Mouse (Mus musculus): ENCODE data around the gene Ltbp3.
A peak's percentile ranks its signal among the peaks of the same experiment; 100 is the strongest.
"Not testable (repeated sequence)": the region's sequence is repeated elsewhere in the genome, so short reads cannot be mapped to it uniquely, and the experiment has no call there.

Gene Ltbp3

DNA sequence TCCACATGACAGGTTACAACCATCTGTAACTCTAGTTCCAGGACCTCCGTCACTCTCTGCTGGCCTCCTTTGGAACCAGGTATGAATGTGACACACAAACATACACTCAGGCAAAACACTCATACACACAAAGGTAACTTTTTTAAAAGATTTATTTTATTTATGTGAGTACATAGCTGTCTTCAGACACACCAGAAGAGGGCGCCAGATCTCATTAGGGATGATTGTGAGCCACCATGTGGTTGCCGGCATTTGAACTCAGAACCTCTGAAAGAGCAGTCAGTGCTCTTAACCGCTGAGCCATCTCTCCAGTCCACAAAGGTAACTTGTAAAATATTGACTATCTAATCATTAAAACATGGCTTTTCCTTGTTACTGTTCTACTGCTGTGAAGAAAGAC lies 50.6 kb downstream of the Ltbp3 start:
- DNase-seq (ENCODE audit: extremely low read depth, low read depth), result no peak

DNA sequence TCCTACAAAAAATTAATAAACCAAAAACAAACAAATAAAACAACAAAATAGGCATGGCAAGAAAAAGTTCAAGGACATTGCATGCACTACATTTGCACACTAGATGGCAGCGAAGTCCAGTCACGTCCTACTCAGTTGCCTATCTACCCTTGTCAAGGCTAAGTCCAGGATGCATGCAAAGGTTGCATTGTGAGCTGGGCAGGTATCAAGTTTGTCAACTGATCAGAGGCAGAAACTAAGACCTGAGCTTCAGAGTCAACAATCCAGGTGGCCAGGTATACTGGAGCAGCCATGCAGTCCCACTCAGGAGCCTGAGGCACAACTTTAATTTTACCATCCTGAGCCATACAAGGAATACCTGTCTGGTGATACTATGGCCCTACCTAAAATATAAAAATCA lies 52.4 kb downstream of the Ltbp3 start:
- peak; percentile 66 for DNase-seq (ENCODE audit: extremely low read depth, low read depth)

DNA sequence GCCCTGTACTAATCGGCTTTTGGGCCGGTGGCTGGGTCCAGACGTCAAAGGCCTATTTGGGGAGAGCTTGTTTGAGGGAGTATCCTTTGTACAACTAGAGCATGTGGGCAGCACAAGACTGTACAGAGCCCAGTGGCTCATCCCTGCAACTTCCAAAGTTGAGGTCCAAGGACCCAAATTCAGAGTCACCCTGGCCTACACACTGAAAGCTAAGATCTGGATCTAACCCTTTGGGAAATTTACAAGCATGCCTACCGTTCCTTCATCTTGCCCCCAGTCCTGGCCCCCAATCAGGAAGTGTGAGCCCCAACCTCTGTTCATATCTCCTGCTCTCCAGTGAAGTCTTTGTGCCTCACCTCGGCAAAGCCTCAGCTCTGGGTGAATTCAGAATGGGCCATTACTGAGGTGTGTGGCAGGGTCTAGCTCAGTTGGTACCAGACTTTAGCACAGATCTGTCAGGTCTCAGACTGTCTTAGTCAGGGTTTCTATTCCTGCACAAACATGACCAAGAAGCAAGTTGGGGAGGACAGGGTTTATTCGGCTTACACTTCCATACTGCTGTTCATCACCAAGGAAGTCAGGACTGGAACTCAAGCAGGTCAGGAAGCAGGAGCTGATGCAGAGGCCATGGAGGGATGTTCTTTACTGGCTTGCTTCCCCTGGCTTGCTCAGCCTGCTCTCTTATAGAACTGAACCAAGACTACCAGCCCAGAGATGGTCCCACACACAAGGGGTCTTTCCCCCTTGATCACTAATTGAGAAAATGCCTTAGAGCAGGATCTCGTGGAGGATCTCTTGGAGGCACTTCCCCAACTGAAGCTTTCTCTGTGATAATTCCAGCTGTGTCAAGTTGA lies 53.4 kb downstream of the Ltbp3 start:
- not testable (repeated sequence) for DNase-seq (ENCODE audit: extremely low read depth, low read depth)

DNA sequence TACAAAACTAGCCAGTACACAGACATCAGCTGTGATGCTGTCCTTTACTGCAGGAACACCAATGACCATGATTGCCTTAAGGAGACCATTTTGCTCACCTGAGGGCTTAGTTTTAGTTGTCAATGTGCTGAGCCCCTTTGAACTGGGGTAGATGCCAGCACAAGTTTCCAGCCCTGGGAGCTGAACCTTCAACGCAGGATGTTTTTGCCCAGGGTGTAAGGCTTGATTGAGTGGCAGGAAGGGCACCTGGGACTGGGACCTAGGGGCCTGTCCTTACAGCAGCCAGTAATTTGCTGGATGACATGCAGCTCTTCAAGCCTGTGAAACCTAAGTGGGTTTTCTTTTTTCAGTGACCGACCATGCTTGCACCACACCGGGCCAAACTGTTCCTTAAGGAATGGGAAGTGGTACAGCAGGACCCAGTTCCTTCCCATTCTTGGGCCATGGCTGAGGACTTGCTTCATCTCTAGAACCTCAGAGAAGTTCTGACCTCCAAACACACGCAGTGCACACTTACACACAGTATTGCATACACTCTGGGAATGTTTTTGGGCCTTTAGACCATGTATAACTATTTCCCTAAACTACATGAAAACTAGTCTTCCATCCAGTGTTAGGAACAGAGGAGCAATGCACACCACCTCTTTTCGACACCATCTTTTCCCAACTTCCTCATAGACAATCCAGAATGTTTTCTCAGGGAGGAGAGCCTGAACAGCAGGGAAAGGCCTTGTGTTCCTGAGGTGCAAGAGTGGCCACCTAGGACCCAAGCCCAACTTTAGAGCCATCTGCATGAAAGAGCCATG lies 54.3 kb downstream of the Ltbp3 start:
- peak; percentile 33 for DNase-seq (ENCODE audit: extremely low read depth, low read depth)

DNA sequence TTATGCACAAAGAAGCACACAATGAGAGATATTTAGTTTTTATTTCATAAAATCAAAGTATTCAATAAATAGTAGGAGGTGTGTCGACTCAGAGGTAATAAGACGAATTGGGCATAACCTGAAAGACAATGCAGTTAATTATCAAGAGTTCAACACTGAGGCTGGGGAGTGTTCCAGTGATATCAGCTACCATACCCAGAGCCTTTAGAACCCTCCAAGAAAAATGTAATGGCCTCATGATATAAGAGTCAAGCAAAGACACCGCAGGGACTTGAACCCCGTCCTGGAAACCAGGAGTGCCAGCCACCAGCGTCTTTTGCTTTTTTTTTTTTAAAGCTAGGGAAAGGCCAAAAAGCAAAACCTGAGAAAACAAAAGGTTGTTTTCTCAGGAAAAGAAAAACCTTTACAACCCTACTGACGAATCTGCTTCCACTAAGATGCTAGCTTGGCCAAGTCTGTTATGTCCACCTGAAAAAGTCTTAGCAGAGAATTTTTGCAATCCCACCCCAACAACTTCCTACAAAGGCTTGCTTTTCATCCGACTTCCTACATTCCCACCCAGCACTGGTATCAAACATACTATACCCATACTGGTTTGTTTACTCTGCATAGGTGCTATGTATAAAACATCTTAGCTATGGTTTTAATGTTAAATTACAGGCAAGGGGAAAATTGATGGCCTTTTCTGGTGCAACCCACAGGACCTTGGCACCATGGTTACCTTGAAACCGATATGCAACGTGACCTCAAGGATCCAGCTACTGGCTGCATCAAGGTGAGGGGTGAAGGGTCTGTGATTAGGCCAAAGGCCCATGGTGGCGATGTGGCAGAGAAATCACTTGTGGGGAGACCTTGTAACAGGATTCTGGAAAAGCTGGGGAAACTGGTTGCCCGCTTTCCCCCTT lies 55.2 kb downstream of the Ltbp3 start:
- no peak for DNase-seq (ENCODE audit: extremely low read depth, low read depth)

DNA sequence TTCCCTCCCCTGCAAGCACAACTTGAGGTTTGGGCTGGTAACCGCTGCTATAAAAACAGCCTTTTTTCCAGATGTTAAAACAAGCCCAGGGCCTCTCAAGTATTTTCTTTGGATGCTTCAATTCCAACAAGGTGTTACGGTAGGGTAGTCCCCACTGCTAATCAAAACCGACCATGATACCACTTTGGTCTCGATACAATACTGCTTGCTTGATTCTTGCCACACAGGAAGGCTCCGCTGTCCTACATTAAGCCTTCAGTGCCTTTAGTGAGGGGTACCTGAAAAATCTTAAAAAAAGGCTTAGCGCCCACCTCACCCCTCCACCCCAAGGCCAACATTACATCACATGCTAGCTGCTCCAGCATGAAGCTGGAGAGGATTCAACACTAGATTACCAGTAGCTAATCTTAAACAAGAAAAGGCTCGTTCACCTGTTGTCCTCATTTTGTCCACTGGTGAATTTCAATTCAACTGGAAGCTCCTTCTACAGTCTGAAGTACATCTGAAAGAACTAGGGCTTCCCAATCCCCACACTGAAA lies 55.9 kb downstream of the Ltbp3 start:
- DNase-seq (ENCODE audit: extremely low read depth, low read depth), result no peak

DNA sequence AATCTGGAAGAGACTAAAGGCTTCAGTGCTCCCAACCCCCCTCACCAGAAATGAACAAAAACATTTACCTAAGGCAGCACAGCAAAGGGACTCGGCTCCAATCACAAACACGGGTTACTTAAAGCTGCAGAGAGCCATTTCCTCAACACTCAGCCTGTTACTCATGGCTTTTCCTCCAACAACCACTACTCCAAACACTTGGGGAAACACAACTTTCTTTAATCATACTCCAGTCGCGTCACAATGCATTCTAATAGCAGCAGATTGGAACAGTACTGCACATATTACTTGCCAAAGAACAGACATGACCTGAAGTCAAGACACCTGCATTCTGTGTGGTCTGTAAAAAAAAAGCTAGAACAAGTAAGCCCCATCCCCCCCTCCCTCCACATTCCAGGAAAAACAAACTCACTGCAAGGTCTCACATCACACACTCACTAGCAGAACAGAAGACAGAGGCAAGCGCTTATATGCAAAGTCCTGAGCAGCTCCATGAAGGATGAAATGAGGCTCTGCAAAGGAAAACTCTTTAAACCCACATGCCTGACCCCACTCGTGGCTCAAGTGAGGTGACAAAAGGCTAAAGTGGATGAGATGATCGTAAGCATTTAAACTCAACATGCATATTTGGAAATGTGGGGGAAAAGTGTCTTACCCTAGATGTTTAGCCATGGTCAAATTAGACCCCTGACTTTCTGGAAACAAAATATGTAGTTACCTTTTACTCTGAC lies 56.8 kb downstream of the Ltbp3 start:
- DNase-seq (ENCODE audit: extremely low read depth, low read depth), result no peak

DNA sequence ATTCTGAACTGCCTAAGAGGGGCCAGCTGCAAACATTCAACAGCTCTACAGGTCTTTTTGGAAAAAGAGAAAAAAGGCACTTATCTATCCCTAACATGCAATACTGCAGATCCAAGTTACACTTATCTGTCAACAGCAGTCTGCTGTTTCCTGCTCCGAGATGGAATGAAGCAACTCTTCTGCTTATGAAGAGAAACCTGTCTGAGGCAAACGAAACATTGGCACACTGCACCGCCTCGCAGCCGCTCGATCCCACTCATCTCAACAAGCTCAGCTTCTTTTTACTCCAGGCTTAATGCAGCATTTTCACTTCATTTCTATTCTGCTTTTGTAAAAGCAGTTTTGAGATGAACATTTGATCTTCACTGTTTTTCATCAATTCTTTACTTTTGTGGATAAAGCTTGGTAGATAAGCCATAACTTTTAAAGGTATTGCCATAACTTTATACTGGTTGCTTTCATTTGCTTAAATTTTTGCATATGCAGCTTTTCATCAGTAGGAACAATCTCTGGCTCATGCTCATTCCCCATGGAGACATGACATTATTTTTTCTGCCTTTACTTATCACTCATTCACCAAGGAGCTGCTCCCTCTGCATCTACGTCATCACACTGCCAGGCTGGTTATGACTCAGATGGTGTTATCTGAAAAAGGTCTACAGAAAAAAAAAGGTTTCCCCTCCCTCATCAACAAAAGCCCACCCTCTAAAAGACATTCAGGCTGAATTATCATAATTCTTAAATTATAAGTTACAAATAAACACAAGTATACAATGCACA lies 58.2 kb downstream of the Ltbp3 start:
- DNase-seq (ENCODE audit: extremely low read depth, low read depth), result peak; percentile 89

DNA sequence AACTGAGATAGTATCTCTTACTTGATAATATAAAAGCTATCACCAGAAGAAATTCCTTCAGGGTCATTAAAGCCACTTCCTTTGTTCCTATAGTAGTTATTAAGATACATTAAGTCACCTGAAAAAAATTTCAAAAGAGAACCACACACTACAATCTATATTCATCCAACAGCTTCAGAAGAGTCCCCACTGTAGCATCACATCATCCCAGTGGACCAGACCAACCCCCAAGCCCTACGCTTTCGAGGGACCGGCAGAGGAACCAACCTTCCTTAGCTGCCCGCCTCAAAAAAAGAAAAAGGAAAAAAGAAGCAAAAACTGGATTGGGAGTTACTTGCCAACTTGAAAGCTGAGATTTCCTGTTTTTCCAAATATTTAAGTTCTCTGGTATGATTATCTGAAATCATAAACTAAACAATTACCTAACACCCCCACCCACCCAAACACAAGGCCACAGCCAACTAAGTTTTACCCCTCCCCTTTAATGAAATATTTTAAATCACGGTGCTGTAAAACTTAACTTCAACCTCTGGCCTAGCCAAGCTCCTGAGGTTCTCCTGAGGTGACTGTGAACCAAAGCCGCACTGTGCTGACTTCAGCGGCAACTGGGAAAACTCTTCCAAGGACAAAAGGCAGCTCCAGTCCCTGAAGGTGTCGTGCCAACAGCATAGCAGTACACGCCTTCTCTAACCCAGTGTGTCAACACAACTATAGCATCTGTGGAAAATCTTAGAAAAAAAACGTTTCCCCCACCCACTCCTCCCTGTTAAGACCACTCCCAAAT lies 59.1 kb downstream of the Ltbp3 start:
- DNase-seq (ENCODE audit: extremely low read depth, low read depth), result no peak

DNA sequence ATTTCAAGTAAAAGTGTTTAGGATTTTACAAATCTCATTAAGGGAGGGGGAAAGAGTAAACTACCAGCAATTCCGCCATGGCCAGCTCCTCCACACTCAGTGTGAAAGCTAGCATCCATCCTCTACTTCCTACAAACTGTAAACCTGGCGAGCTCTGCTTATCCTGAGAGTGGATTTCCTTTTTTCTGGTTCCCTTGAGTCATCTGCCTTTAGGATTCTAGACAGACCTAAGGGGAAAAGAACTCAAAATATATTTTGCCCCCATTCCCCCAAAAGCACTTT lies 59.6 kb downstream of the Ltbp3 start:
- no peak for DNase-seq (ENCODE audit: extremely low read depth, low read depth)

DNA sequence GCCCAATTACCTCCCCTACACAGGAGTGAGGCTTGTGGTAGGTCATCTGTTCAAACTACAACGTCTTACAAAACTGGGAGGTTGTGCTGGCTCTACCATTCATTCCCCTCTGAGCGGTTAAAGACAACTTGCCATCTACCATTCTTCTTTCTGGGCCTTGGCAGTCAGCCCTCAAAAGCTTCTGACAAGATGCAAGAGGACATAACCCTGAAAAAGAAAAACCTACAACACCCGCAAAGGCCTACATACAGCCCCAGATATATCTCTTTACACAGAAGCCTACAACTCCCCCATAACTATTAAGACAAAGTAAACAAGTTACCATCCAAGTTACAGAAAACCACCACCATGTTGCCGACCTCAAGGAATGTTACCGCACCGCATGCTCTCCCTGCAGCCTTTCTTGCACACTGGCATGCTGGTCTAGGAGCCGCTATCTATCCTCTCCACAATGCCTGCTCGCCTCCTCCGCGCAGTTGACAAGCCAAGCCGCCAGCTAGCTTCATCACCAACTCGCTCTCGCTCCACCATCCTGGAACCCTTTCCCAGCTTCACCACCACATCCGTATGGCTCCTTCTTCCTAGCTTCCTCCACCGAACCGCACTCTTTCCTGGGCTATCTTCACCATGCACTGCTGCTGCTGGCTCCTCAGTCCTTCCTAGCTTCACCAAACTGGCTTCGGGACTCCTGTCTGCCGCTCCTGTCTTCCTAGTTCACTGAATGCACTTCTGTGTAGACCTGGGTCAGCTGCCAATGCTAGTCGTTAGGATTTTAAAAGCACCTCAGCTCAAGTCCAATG lies 60.1 kb downstream of the Ltbp3 start:
- peak; percentile 36 for DNase-seq (ENCODE audit: extremely low read depth, low read depth)

DNA sequence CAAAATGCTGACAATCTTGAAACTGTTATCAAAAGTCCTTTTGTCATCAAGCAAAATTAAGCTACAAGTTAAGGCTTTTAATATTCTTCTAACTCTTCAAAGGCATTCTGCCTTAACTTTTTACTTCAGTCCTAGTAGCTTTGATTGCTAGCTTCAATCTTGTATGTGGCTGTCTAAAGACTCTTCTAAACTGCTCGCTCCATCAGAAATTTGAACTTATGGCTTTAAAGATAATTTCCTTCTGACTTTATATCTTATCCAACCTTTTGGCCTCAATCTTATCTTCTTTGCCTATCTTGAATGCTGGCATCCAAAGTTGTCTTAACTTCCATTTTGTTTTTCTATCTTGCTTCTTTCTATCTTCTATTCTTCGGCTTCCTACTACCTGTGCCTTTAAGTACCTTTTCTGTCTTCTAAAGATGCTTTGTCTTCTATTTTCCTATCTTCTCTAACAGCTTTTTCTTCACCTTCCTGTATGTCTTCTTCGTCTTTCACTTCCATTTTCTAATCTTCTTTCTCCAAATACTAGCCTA lies 60.8 kb downstream of the Ltbp3 start:
- no peak for DNase-seq (ENCODE audit: extremely low read depth, low read depth)

DNA sequence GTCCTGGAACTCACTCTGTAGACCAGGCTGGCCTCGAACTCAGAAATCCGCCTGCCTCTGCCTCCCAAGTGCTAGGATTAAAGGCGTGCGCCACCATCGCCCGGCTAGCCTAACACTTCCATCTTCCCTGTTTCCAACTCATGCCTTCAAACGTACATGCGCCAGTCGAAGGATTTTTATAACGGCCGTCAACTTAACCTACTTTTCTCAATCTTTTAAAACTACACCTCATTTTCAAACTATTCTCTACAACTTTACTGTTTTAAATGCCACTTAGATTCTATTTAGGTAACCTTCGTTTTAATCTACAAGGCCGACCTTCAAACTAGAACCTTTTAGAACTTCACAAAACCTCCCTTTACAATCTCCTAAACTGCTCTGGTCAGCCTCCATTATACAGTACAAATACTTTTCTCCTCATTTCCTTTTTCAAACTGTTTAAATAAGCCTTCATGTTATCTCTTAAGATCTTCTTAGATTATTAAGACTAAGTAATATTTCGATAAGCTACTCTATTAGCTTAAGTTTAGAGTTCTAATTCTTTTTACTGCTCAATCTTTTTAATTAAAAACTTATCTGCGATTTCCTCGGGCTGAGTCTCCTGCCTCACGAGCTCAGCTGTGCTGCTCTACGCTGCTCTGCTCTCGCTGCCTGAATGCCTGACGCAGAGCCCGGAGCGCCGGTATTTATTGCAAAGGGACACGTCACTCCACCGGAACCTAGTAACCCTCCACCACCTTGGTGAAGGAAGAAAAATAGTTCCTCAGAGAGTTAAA lies 61.5 kb downstream of the Ltbp3 start:
- DNase-seq (ENCODE audit: extremely low read depth, low read depth), result peak; percentile 80

DNA sequence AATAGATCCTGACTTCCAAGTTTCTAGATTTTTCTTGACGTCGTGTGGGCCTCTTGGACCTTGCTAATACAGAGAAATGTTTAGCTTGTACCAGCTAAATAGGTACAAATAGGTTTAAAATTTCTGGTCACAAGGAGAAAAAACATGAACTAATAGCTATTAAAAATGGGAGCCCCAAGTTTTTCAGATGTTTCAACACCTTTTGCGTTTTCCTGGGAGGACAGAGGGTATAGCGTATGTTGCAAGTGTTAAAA lies 62.0 kb downstream of the Ltbp3 start:
- DNase-seq (ENCODE audit: extremely low read depth, low read depth), result no peak

DNA sequence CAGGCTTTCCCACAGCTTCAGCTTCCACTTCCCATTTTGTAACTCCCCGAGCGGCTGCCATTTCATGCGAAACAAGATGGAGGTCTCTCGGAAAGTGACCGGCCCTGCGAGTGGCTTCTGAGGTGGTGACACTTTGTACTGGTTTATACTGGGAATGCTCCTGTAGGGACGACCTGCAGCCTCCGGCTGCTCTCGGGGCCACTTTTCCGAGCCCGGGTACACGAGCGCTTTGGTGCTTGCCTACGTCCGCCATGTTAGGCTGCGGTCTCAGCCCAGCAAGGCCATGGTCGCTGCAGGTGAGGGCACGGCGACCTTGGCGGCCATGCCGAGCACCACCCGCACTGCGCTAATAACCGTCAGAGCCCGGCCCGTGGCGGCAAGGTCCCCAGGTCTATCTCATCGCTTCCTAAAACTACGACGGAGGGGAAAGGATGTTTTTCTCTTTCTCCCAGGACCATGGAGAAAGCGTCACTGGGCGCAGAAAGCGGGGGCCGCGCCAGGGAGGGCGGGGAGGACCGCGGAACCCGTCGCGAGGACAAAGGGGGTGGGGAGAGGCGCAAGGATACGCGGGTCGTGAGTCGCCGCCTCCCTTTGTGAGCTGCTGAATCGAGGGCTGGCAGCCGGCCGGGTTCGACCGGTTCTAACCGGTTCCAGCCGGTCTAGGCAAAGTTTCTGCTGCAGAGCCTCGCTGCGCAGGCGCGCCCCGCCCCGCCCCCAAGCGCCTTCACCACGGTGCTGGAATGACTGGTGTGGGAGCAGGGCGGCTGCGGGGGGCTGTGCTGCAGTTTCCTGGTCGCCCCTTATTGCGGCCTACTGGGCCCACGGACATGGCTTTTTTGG lies 62.6 kb downstream of the Ltbp3 start:
- DNase-seq (ENCODE audit: extremely low read depth, low read depth), result peak; percentile 90

DNA sequence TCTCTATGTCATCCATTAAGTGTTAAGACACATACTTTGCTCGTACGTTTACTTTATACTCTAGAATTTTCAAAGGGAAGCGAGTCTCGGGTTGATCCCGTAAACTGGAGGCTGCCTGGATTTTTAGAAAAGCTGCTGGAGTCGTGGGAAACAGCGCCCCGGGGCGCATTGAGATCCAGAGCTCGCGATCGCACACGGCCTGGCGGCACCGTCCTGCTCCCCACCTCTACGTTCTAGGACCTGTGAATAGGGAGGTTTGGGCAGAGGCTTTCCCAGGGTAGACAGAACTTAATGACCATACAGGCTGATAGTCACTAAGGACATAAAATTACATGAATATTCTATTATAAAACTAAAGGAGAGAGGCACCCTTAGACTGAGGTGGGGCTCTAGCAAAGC lies 63.2 kb downstream of the Ltbp3 start:
- DNase-seq (ENCODE audit: extremely low read depth, low read depth), result no peak

DNA sequence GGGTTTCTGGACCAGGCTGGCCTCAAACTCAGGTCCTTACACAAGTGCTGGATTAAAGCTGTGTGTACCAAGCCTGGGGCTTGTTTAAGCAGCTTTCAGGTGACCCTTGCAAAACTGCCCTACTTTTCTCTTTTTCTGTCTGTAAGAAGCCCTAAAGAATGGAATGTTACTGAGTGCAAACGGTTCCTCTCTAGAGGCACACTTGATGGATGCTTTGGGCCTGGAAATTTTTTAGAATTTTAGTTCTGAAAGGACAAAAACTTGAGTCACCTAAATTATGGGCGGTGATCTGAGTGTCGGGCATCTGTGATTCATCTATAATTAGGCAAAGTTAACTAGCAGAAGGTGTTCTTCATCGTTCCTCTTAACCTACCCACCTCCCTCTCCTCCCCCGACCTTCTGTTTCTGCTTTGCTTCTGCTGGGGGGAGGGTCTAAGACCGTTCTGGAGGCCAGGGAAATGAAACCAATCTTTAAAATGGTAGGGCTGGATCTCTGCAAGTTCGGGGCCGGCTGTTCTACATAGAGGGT lies 63.7 kb downstream of the Ltbp3 start:
- DNase-seq (ENCODE audit: extremely low read depth, low read depth), result no peak
